Mouse (Mus musculus): ENCODE measurements around the gene Gm3383. TPM values are rescaled to one million over a fixed set of nuclear protein-coding genes. Genes with fewer than 3 reads are reported as not detected.
"Not testable (repeated sequence)": the region's sequence is repeated elsewhere in the genome, so short reads cannot be mapped to it uniquely, and the experiment has no call there.

The Gm3383 gene
- total RNA-seq (2015) (0.21 TPM in 1 of 2 replicates, not detected in the other), total RNA-seq (2017) (not detected in 2 replicates)

DNA sequence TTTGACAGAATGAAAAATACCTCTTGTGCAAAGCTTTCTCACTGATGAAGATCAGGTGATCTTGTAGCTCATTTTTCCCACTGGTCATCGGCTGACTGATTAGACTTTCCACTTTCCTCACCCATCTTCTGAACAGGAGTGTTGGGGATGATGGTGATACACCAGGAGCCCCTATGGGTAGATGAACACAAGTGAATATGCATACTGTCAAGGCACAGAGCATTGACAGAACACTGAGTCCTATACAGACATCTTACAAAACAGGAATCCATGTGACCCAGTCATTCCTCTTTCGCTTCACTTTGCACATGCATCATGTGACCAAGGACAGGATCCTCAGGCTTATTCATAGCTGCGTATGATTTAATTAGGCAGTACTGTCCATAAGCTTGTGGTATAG is at the start of gene Gm3383:
Gene Gm3383, minus strand, starts transcription at position 101 of the 400 bp plus-strand sequence.
- ATAC-seq (ENCODE audit: poor library complexity, severe bottlenecking), result not testable (repeated sequence)

- not testable (repeated sequence) for ATAC-seq (ENCODE audit: poor library complexity, severe bottlenecking)
These were observed 48.1 kb upstream of the Gm3383 start for GRCm38 (mm10) chr14:5855911-5856310.

DNA sequence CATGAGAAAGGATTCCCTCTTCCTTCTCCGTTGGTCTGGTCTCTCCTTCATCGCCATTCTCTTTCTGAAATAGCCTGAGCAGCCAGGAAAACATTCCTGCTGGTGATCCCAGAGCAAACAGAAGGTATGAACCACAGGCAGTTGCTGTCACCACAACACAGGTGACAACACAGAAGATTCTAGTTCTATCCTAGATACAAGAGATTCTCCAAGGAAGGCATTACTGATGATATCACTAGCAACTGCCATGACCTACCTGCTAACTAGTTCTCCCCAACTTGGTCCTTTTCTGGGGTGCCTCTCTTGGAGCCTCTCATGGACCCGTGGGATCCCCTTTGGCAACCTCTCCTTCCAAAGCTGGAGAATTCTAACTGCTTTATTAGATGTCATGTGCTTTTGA is 22.4 kb upstream of the Gm3383 start, which contains the start of gene Gm3424:
Gene Gm3424, minus strand, starts transcription at position 101 of the 400 bp plus-strand sequence.
- not testable (repeated sequence) for ATAC-seq (ENCODE audit: poor library complexity, severe bottlenecking)

DNA sequence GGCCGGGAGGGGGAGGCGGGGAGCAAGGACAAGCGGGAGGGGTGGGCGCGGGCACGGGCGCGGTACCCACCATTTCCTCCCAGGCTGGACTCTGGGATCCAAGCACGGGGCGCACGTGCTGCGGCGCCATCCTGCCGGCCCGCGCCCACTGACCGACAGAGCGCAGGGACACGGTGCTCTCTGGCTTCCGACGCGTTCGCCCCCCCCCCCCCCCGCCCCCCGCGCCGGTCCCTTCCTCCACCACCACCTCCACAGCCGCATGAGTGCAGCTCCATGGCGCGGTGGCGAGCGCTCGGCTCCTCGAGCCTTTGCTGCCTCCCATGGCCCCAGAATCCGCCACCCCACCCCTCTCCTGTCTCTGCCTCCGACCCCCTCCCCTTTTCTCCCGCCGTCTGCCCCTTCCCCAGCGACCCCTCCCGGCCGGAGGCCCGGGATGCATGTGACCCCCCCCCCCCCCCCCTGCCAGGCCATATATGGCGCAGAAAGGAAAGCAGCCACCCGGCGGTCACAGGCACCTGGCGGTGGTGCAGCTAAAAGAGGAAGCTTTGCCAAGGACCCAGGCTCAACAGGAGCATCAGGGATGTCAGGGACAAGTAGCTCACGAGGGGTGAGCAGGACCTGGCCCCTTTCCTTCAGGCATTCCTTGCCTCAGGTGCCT is 5.0 kb upstream of the Gm3383 start:
- not testable (repeated sequence) for ATAC-seq (ENCODE audit: poor library complexity, severe bottlenecking)

- not testable (repeated sequence) for ATAC-seq (ENCODE audit: poor library complexity, severe bottlenecking)
These were observed 66.3 kb downstream of the Gm3383 start, which contains the start of gene Gm3373 for GRCm38 (mm10) chr14:5741477-5741876. TSS of gene Gm3373 (minus strand) at chr14:5741577.

DNA sequence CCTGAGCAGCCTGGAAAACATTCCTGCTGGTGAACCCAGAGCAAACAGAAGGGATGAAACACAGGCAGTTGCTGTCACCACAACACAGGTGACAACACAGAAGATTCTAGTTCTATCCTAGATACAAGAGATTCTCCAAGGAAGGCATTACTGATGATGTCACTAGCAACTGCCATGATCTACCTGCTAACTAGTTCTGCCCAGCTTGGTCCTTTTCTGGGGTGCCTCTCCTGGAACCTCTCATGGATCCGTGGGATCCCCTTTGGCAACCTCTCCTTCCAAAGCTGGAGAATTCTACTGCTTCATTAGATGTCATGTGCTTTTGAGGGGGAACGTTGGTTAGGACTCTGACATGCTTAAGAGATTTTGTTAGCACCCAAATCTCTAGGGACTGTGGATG is 120.4 kb downstream of the Gm3383 start, which contains the start of gene Gm9603:
Gene Gm9603, minus strand, starts transcription at position 101 of the 400 bp plus-strand sequence.
- ATAC-seq (ENCODE audit: poor library complexity, severe bottlenecking), result not testable (repeated sequence)

- ATAC-seq (ENCODE audit: poor library complexity, severe bottlenecking), result not testable (repeated sequence)
These were observed 174.9 kb downstream of the Gm3383 start, which contains the start of gene Gm8265 for GRCm38 (mm10) chr14:5632928-5633327. TSS of gene Gm8265 (minus strand) at chr14:5633028.

Other genes with a start within 250 kb of the Gm3383 start
- not detected in 2 replicates for gene Gm8265, start 175.0 kb downstream of the Gm3383 start, total RNA-seq (2015)
- not detected in 2 replicates for gene Gm8265, start 175.0 kb downstream of the Gm3383 start, total RNA-seq (2017)
- not detected in 2 replicates for gene Gm9603, start 120.5 kb downstream of the Gm3383 start, total RNA-seq (2015)
- not detected in 2 replicates for gene Gm9603, start 120.5 kb downstream of the Gm3383 start, total RNA-seq (2017)
- not detected in 2 replicates for gene Gm3373, start 66.4 kb downstream of the Gm3383 start, total RNA-seq (2015)
- gene Gm3373, start 66.4 kb downstream of the Gm3383 start, total RNA-seq (2017), result not detected in 2 replicates
- gene Gm3424, start 22.3 kb upstream of the Gm3383 start, total RNA-seq (2015), result not detected in 2 replicates
- gene Gm3424, start 22.3 kb upstream of the Gm3383 start, total RNA-seq (2017), result not detected in 2 replicates
- not detected in 2 replicates for gene Gm8237, start 72.4 kb upstream of the Gm3383 start, total RNA-seq (2015)
- not detected in 2 replicates for gene Gm8237, start 72.4 kb upstream of the Gm3383 start, total RNA-seq (2017)
- not detected in 2 replicates for gene Gm3248, start 153.8 kb upstream of the Gm3383 start, total RNA-seq (2015)
- not detected in 2 replicates for gene Gm3248, start 153.8 kb upstream of the Gm3383 start, total RNA-seq (2017)
- not detected in 2 replicates for gene Gm3453, start 171.2 kb upstream of the Gm3383 start, total RNA-seq (2015)
- gene Gm3453, start 171.2 kb upstream of the Gm3383 start, total RNA-seq (2017), result not detected in 2 replicates

All from megakaryocyte, adult 5-6 weeks (primary cell).